Mouse (Mus musculus) forebrain, embryonic 14.5 days (tissue): ENCODE data around the gene Ss18l1. TPM values are rescaled to one million over a fixed set of nuclear protein-coding genes. Genes with fewer than 3 reads are reported as not detected.

ENCODE experiments used
- ATAC-seq: fragments of 200-750 bp; cut with Nextera tagmentation; 2 replicates; pipeline ENCODE4 v1.8.0; 2017; ENCODE audit warnings: mild to moderate bottlenecking, moderate library complexity
- DNase-seq: peaks from one replicate; pipeline ENCODE4 v3.0.0-alpha.2; 2015; ENCODE audit warnings: low spot score
- H3K27ac ChIP-seq: fragments of 300-500 bp; sonication (generic); 2 replicates; pipeline ENCODE4 v1.5.1; 2014; ENCODE audit warnings: low read depth, mild to moderate bottlenecking, control low read depth, low read length, moderate library complexity
- H3K27me3 ChIP-seq: fragments of 300-500 bp; sonication (generic); replicated peaks from 2 replicates; pipeline ENCODE4 v1.6.1; 2014; ENCODE audit warnings: low read length, control low read depth, mixed read lengths; ENCODE audit not compliant: control insufficient read depth, insufficient read depth
- H3K36me3 ChIP-seq: fragments of 300-500 bp; sonication (generic); 2 replicates; pipeline ENCODE4 v1.6.1; 2014; ENCODE audit warnings: low read length, control low read depth; ENCODE audit not compliant: control insufficient read depth, insufficient read depth
- H3K4me1 ChIP-seq: fragments of 300-500 bp; sonication (generic); 2 replicates; pipeline ENCODE4 v1.6.1; 2014; ENCODE audit warnings: antibody characterized with exemption, low read length, control low read depth; ENCODE audit not compliant: control insufficient read depth, insufficient read depth
- H3K4me2 ChIP-seq: fragments of 300-500 bp; sonication (generic); 2 replicates; pipeline ENCODE4 v1.6.1; 2014; ENCODE audit warnings: mild to moderate bottlenecking, control low read depth, low read length
- H3K4me3 ChIP-seq: fragments of 300-500 bp; sonication (generic); 2 replicates; pipeline ENCODE4 v1.5.1; 2014; ENCODE audit warnings: low read depth, low read length, control low read depth
- H3K9ac ChIP-seq: fragments of 300-500 bp; sonication (generic); 2 replicates; pipeline ENCODE4 v1.6.1; 2014; ENCODE audit warnings: mild to moderate bottlenecking, low read length, control low read depth, moderate library complexity
- H3K9me3 ChIP-seq: fragments of 300-500 bp; sonication (generic); replicated peaks from 2 replicates; pipeline ENCODE4 v1.6.1; 2016; ENCODE audit warnings: low read length, control low read depth, mixed read lengths; ENCODE audit not compliant: control insufficient read depth
- WGBS: fragments of 180-500 bp; shearing (Covaris S2); extraction: QIAGEN DNeasy Blood & Tissue Kit; methylation state at CpG from one replicate; pipeline ENCODE4 v1.1.7; 2014; 5-methylcytosine and 5-hydroxymethylcytosine counted together
- polyA plus RNA-seq: library from polyadenylated mRNA; unstranded; fragments of >200 nt; fragmentation: Nextera tagmentation; extraction: Ambion mirVana; gene quantifications from 2 replicates; pipeline ENCODE4 v1.2.1, GENCODE M21; 2014

Gene Ss18l1
- polyA plus RNA-seq, 1 experiment from 2014 or later: 33.6 TPM

DNA sequence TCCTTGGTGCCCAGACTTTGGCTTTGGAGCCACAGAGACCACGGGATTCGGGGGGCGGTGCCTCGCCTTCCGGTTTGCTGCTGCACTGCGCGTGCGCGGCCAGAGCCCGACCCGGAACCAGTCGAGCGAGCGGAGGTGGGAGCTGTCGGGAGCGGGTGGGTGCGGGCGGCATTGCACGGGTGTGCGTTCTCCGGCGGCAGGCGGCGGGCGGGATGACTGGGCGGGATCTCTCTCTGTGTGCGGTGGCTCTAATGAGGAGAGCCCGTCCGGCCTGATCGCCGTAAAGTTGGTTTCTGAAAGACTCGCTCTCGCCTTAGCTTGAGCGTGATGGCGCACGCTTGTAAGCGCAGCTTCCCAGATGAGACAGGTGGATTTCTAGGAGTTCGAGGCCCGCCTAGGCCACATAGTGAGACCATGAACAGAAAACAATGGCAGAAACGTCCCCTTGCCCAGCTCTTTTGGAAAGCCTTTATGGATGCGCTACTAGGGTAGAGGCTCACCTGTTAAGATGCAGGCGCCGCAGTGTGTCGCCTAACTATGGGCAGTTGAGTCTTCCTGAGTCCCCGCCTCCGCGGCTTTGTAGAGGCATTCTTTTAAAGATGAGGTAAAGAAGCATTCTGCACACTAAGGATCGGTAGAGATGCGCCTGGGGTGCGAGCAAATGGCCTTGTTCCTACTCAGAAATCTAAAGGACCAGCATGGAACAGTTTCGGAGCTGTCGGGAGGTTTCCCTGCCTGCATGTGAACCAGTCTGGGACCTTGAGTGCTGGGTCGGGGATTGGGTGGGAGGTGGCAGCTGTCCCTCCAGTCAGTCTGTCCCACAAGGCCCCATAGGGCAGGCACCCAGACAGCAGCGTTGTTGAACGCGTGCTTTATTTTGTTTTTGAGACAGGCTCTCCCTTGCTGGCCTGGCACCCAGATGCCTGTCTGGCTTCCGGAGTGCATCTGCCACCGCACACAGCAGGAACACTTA lies 28.5 kb downstream of the Ss18l1 start, which contains the start of gene Mtg2:
Gene Mtg2, plus strand, starts transcription at position 108 of the 973 bp plus-strand sequence.
- DNase-seq (peak; percentile 95), ATAC-seq (peak; percentile 97)
- H3K4me2 ChIP-seq: peak within 1 kb of the TSS; percentile 91
- H3K27ac ChIP-seq: peak within 1 kb of the TSS; percentile 85
- WGBS: 5% methylated on average over 58 of the region's 58 CpGs
- H3K9ac ChIP-seq: peak within 1 kb of the TSS; percentile 82
- peak within 1 kb of the TSS; percentile 65 for H3K4me3 ChIP-seq
- H3K9me3 ChIP-seq: no peaks in the 10 kb centered on the region
- peaks cover 11% of the 10 kb centered on the region; the same call in 1 of the 2 replicates for H3K4me1 ChIP-seq
- H3K27me3 ChIP-seq: no peaks in the 10 kb centered on the region
- H3K36me3 ChIP-seq: peaks cover 35% of the 10 kb centered on the region

DNA sequence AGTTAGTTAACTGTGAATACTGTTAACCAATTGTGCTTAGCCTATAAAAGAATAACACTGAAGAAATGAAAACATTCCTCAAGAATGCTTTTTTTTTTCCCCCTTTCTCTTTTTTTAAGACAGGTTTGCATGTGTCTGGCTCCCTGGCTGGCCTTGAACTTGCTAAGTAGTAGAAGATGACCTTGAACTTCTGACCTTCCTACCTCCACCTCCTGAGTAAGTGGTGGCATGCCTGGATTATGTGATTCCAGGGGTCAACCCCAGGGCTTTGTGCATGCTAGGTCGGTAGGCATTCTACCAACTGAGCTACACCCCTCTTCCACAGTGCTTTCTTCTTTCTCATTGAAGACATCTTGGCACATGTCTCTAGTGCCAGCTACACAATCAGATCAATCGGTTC lies 29.4 kb downstream of the Ss18l1 start:
- Histone ChIP-seq H3K27ac (no peak overlapping the region), H3K4me3 (no peak overlapping the region), H3K4me2 (peak overlapping the region; percentile 91; the same call in 1 of the 2 replicates), H3K36me3 (peaks cover 35% of the 10 kb centered on the region), H3K27me3 (no peaks in the 10 kb centered on the region), H3K4me1 (peaks cover 11% of the 10 kb centered on the region; the same call in 1 of the 2 replicates), H3K9ac (no peak overlapping the region), H3K9me3 (no peaks in the 10 kb centered on the region)
- DNase-seq: no peak
- no peak for ATAC-seq
- 86% methylated on average over 2 of the region's 2 CpGs for WGBS

GRCm38 (mm10) chr2:180072886-180073285 lies 30.6 kb downstream of the Ss18l1 start:
- Histone ChIP-seq H3K36me3 (peaks cover 27% of the 10 kb centered on the region), H3K27ac (no peak overlapping the region), H3K9ac (no peak overlapping the region), H3K4me1 (peaks cover 11% of the 10 kb centered on the region; the same call in 1 of the 2 replicates), H3K9me3 (no peaks in the 10 kb centered on the region), H3K4me2 (no peak overlapping the region), H3K27me3 (no peaks in the 10 kb centered on the region), H3K4me3 (no peak overlapping the region)
- WGBS: 86% methylated on average over 7 of the region's 7 CpGs
- no peak for DNase-seq
- no peak for ATAC-seq

- no peak for ATAC-seq
- no peak for DNase-seq
- Histone ChIP-seq H3K4me1 (no peaks in the 10 kb centered on the region), H3K4me3 (no peak overlapping the region), H3K27ac (no peak overlapping the region), H3K27me3 (no peaks in the 10 kb centered on the region), H3K9ac (no peak overlapping the region), H3K9me3 (no peaks in the 10 kb centered on the region), H3K36me3 (peaks cover 45% of the 10 kb centered on the region), H3K4me2 (no peak overlapping the region)
- 55% methylated on average over 3 of the region's 3 CpGs for WGBS
Measured at GRCm38 (mm10) chr2:180077622-180078021, 35.3 kb downstream of the Ss18l1 start.

GRCm38 (mm10) chr2:180080680-180081079 lies 38.4 kb downstream of the Ss18l1 start:
- H3K27ac ChIP-seq: no peak overlapping the region
- no peak for ATAC-seq
- H3K4me2 ChIP-seq: no peak overlapping the region
- H3K4me3 ChIP-seq: no peak overlapping the region
- H3K36me3 ChIP-seq: peaks cover 47% of the 10 kb centered on the region
- no peak for DNase-seq
- no peak overlapping the region for H3K9ac ChIP-seq
- no peaks in the 10 kb centered on the region for H3K27me3 ChIP-seq
- no peaks in the 10 kb centered on the region for H3K4me1 ChIP-seq
- no peaks in the 10 kb centered on the region for H3K9me3 ChIP-seq
- WGBS: 93% methylated on average over 8 of the region's 8 CpGs

- no peak overlapping the region for H3K27ac ChIP-seq
- ATAC-seq (no peak), DNase-seq (no peak)
- H3K9me3 ChIP-seq: no peaks in the 10 kb centered on the region
- no peak overlapping the region for H3K9ac ChIP-seq
- WGBS: 90% methylated on average over 10 of the region's 10 CpGs
- H3K27me3 ChIP-seq: no peaks in the 10 kb centered on the region
- no peak overlapping the region for H3K4me3 ChIP-seq
- H3K36me3 ChIP-seq: peaks cover 47% of the 10 kb centered on the region
- H3K4me2 ChIP-seq: no peak overlapping the region
- no peaks in the 10 kb centered on the region for H3K4me1 ChIP-seq
Measured at GRCm38 (mm10) chr2:180083063-180083462, 40.8 kb downstream of the Ss18l1 start.

DNA sequence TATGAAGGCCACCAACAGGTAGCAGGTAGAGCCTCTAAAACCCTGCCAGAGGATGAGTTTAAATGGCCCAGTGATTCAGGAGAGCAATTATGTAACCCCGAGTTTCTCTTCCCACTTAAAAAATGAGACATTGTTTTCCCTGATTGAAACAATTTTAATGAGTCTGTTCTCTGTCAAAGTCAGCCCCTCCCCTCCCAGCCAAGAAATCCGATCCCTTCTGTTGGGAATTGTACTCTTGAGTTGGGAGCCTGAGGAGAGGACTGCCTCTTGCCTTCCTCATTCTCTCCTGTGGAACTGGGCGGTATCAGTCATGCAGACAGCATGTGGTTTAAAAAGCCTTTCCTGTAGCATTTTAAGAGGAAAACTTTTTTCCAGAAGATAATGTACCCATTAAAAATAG lies 42.3 kb downstream of the Ss18l1 start:
- WGBS: 28% methylated on average over 3 of the region's 3 CpGs
- peaks cover 35% of the 10 kb centered on the region for H3K36me3 ChIP-seq
- no peak for ATAC-seq

GRCm38 (mm10) chr2:180085926-180086636 lies 43.8 kb downstream of the Ss18l1 start:
- ATAC-seq (0 out of 2 replicates have a peak, but pooled peaks have one; percentile 32), DNase-seq (peak; percentile 38)
- no peaks in the 10 kb centered on the region for H3K27me3 ChIP-seq
- H3K9ac ChIP-seq: no peak overlapping the region
- H3K4me3 ChIP-seq: no peak overlapping the region
- H3K4me2 ChIP-seq: no peak overlapping the region
- H3K36me3 ChIP-seq: peaks cover 27% of the 10 kb centered on the region
- peak overlapping the region; percentile 44; the same call in 1 of the 2 replicates for H3K27ac ChIP-seq
- whole genome bisulfite sequencing: 59% methylated on average over 16 of the region's 16 CpGs
- H3K9me3 ChIP-seq: no peaks in the 10 kb centered on the region
- H3K4me1 ChIP-seq: no peaks in the 10 kb centered on the region

More for the DNA sequence above, 42.3 kb downstream of the Ss18l1 start:
- no peak overlapping the region for H3K4me3 ChIP-seq
- H3K4me2 ChIP-seq: no peak overlapping the region
- no peak for DNase-seq
- no peaks in the 10 kb centered on the region for H3K27me3 ChIP-seq
- no peak overlapping the region for H3K27ac ChIP-seq
- no peak overlapping the region for H3K9ac ChIP-seq
- H3K4me1 ChIP-seq: no peaks in the 10 kb centered on the region
- no peaks in the 10 kb centered on the region for H3K9me3 ChIP-seq
